Mouse (Mus musculus): ENCODE data around the gene Asb11. TPM values are rescaled to one million over a fixed set of nuclear protein-coding genes. Genes with fewer than 3 reads are reported as not detected.

The Asb11 gene
- polyA plus RNA-seq, 1 experiment from 2014 or later, result 0.08 TPM

DNA sequence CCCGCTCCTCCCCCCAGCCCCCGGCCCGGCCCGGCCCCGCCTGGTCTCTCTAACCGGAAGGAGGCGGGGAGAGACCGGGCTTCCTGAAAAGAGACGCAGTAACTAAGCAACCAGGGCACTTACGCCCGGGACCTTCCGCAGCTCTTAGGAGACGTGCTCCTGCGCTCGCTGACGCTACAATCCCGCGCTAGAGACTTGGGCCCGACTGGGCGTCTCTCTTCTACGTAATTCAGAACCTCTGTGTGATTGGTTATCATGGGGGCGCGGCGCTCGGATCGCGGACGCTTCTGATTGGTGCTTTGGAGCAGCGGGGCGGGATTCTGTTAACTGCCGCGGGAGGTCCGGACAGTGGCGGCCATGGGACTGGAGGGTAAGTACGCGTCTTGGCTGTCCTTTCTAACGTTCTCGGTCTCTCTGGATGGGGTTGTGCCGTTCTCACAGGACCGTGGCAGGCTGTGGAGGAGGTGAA lies 17.3 kb upstream of the Asb11 start, which contains the start of gene Piga:
TSS of gene Piga (plus strand) at position 317 of the 469 bp plus-strand sequence.
- 14% methylated on average over 40 of the region's 40 CpGs for WGBS (ENCODE audit: insufficient replicate concordance)
- Histone ChIP-seq H3K4me1 (ENCODE audit: control insufficient read depth, low read depth, low read length) (peaks cover 9% of the 10 kb centered on the region), H3K9me3 (replicated peaks; ENCODE audit: control insufficient read depth, low read length) (no peaks in the 10 kb centered on the region), H3K27me3 (ENCODE audit: control insufficient read depth, insufficient read depth, low read depth, low read length) (no peaks in the 10 kb centered on the region), H3K36me3 (ENCODE audit: control insufficient read depth, insufficient read depth) (no peaks in the 10 kb centered on the region; the same call in 1 of the 2 replicates), H3K4me3 (ENCODE audit: low read depth, low read length) (peak within 1 kb of the TSS; percentile 71), H3K27ac (ENCODE audit: low read length) (peak within 1 kb of the TSS; percentile 75), H3K4me2 (ENCODE audit: low read depth, low read length) (peak within 1 kb of the TSS; percentile 65), H3K9ac (ENCODE audit: low read depth, low read length) (peak within 1 kb of the TSS; percentile 71)
- peak; percentile 96 for ATAC-seq (ENCODE audit: low read depth)

DNA sequence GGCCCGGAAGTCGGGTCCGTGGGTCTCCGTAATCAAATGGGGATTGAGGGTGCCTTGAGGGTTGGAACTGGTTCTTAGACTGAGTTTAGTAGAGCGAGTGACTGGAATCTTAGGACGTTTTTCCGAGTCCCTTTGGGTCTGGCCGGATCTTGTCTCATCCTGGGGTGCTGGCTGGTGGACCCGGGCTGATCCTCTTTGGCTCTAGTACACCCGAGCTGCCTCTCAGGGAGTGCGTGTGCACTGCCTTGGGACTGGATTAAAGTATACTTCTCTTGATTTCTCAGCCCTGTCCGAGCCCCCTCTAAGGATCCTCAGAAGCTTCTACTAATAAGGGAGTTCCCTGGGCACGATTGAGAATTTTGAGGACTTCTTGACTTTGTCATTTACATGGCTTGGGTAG lies 16.8 kb upstream of the Asb11 start:
- WGBS (ENCODE audit: insufficient replicate concordance), result 17% methylated on average over 13 of the region's 13 CpGs
- Histone ChIP-seq H3K4me1 (ENCODE audit: control insufficient read depth, low read depth, low read length) (peaks cover 9% of the 10 kb centered on the region), H3K4me3 (ENCODE audit: low read depth, low read length) (peak overlapping the region; percentile 71), H3K36me3 (ENCODE audit: control insufficient read depth, insufficient read depth) (no peaks in the 10 kb centered on the region; the same call in 1 of the 2 replicates), H3K27me3 (ENCODE audit: control insufficient read depth, insufficient read depth, low read depth, low read length) (no peaks in the 10 kb centered on the region), H3K9ac (ENCODE audit: low read depth, low read length) (peak overlapping the region; percentile 71), H3K9me3 (replicated peaks; ENCODE audit: control insufficient read depth, low read length) (no peaks in the 10 kb centered on the region), H3K27ac (ENCODE audit: low read length) (peak overlapping the region; percentile 61), H3K4me2 (ENCODE audit: low read depth, low read length) (peak overlapping the region; percentile 65)
- ATAC-seq (ENCODE audit: low read depth), result peak; percentile 6; the same call in 1 of the 2 replicates

DNA sequence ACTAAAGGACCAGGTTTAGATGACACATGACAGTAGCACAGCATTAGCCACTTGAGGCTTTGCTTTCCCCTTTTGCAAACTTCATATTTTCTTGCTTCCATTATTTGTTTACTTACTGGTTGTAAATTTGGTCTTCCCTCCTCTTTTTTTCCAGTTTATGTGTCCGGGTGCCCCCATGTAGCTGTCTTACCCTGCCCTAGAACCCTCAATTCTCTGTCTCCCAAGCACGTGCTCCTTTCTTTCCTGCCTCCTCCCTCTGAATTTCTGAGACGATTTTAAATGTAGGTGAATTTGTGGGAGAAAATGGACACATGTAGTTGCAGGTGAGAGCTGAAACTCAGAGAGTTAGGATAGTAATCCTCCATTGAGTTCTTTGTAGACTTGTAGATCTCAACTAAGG lies 16.3 kb upstream of the Asb11 start:
- Histone ChIP-seq H3K36me3 (ENCODE audit: control insufficient read depth, insufficient read depth) (no peaks in the 10 kb centered on the region; the same call in 1 of the 2 replicates), H3K27me3 (ENCODE audit: control insufficient read depth, insufficient read depth, low read depth, low read length) (no peaks in the 10 kb centered on the region), H3K9ac (ENCODE audit: low read depth, low read length) (peak overlapping the region; percentile 71), H3K9me3 (replicated peaks; ENCODE audit: control insufficient read depth, low read length) (no peaks in the 10 kb centered on the region), H3K4me2 (ENCODE audit: low read depth, low read length) (peak overlapping the region; percentile 65), H3K4me1 (ENCODE audit: control insufficient read depth, low read depth, low read length) (peaks cover 11% of the 10 kb centered on the region), H3K4me3 (ENCODE audit: low read depth, low read length) (peak overlapping the region; percentile 71), H3K27ac (ENCODE audit: low read length) (no peak overlapping the region)
- ATAC-seq (ENCODE audit: low read depth), result no peak
- WGBS (ENCODE audit: insufficient replicate concordance), result 24% methylated on average over 3 of the region's 3 CpGs

DNA sequence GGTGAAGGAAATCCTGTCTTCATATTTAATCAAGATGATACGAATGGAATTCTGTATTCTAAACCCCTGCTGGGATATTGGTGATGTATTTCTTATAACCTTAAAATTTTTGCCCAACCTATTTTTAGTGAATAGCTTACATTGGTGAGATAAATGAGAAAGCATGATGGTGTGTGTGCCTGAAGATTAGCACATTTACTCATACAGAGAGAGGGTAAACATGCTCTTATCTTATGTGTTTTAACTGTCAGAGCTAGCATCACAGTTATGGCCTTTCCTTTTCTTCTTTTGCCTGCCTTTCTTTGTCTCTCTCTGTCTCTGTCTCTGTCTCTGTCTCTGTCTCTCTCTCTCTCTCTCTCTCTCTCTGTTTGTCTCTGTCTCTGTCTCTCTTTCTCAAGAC lies 12.0 kb upstream of the Asb11 start:
- H3K4me3 ChIP-seq (ENCODE audit: low read depth, low read length), result 0 out of 2 replicates have a peak overlapping the region, but pooled peaks have one; percentile 17
- H3K36me3 ChIP-seq (ENCODE audit: control insufficient read depth, insufficient read depth), result peaks cover 3% of the 10 kb centered on the region
- peak overlapping the region; percentile 39; the same call in 1 of the 2 replicates for H3K4me2 ChIP-seq (ENCODE audit: low read depth, low read length)

DNA sequence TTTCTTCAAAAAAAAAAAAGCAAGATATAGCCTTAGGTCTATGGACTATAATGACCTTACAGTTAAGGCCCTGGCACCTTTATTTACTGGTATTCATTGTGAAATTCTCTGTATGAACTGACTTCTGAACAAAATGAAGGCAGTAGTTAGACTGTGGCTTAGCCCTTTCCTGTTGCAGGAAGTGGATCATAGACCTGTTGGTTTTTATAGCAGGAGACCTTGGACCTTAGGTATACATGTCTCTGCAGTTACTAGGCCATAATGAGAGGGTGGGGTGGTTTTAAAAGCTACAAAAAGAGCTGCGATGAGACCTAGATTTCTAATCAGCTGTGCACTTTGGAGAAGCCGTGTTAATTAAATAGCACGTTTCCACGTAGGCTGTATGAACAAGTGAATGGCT lies 9.5 kb upstream of the Asb11 start:
- no peak overlapping the region for H3K4me3 ChIP-seq (ENCODE audit: low read depth, low read length)
- no peak for ATAC-seq (ENCODE audit: low read depth)
- H3K27ac ChIP-seq (ENCODE audit: low read length), result no peak overlapping the region
- peaks cover 7% of the 10 kb centered on the region for H3K4me1 ChIP-seq (ENCODE audit: control insufficient read depth, low read depth, low read length)
- H3K4me2 ChIP-seq (ENCODE audit: low read depth, low read length), result no peak overlapping the region
- H3K36me3 ChIP-seq (ENCODE audit: control insufficient read depth, insufficient read depth), result peaks cover 6% of the 10 kb centered on the region
- 70% methylated on average over 4 of the region's 4 CpGs for WGBS (ENCODE audit: insufficient replicate concordance)
- H3K9me3 ChIP-seq (replicated peaks; ENCODE audit: control insufficient read depth, low read length), result no peaks in the 10 kb centered on the region
- no peaks in the 10 kb centered on the region for H3K27me3 ChIP-seq (ENCODE audit: control insufficient read depth, insufficient read depth, low read depth, low read length)
- no peak overlapping the region for H3K9ac ChIP-seq (ENCODE audit: low read depth, low read length)

More for the DNA sequence above, 12.0 kb upstream of the Asb11 start:
- no peaks in the 10 kb centered on the region for H3K27me3 ChIP-seq (ENCODE audit: control insufficient read depth, insufficient read depth, low read depth, low read length)
- H3K27ac ChIP-seq (ENCODE audit: low read length), result peak overlapping the region; percentile 78
- H3K9ac ChIP-seq (ENCODE audit: low read depth, low read length), result no peak overlapping the region
- H3K4me1 ChIP-seq (ENCODE audit: control insufficient read depth, low read depth, low read length), result peaks cover 13% of the 10 kb centered on the region
- WGBS (ENCODE audit: insufficient replicate concordance), result 24% methylated on average over 1 of the region's 1 CpGs
- no peaks in the 10 kb centered on the region for H3K9me3 ChIP-seq (replicated peaks; ENCODE audit: control insufficient read depth, low read length)
- ATAC-seq (ENCODE audit: low read depth), result peak; percentile 83

DNA sequence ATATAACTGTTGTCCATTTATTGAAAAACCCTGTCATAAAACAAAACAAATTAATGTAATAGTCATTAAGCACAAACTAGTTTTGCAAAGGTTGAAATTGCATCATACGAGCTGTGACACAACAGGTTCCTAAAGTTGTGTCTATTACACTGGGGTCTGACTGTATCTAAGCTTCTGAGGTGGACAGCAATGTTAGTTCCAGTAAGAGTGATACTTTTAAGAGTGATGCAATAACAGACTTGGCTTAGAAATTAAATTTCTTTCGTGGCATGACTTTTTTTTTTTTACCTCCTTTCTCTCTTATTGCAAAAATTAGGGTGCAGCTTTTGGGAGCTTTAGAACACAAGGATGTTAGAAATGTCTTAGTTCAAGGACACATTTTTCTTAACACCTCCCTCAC lies 8.6 kb upstream of the Asb11 start:
- Histone ChIP-seq H3K4me1 (ENCODE audit: control insufficient read depth, low read depth, low read length) (peaks cover 7% of the 10 kb centered on the region), H3K27ac (ENCODE audit: low read length) (no peak overlapping the region), H3K9me3 (replicated peaks; ENCODE audit: control insufficient read depth, low read length) (no peaks in the 10 kb centered on the region), H3K27me3 (ENCODE audit: control insufficient read depth, insufficient read depth, low read depth, low read length) (no peaks in the 10 kb centered on the region), H3K9ac (ENCODE audit: low read depth, low read length) (no peak overlapping the region), H3K36me3 (ENCODE audit: control insufficient read depth, insufficient read depth) (peaks cover 6% of the 10 kb centered on the region), H3K4me2 (ENCODE audit: low read depth, low read length) (no peak overlapping the region), H3K4me3 (ENCODE audit: low read depth, low read length) (no peak overlapping the region)
- WGBS (ENCODE audit: insufficient replicate concordance), result 74% methylated on average over 2 of the region's 2 CpGs
- no peak for ATAC-seq (ENCODE audit: low read depth)

GRCm38 (mm10) chrX:164430621-164431020 lies 6.2 kb upstream of the Asb11 start:
- Histone ChIP-seq H3K9me3 (replicated peaks; ENCODE audit: control insufficient read depth, low read length) (no peaks in the 10 kb centered on the region), H3K4me3 (ENCODE audit: low read depth, low read length) (no peak overlapping the region), H3K4me1 (ENCODE audit: control insufficient read depth, low read depth, low read length) (peaks cover 4% of the 10 kb centered on the region), H3K4me2 (ENCODE audit: low read depth, low read length) (no peak overlapping the region), H3K36me3 (ENCODE audit: control insufficient read depth, insufficient read depth) (peaks cover 6% of the 10 kb centered on the region), H3K27me3 (ENCODE audit: control insufficient read depth, insufficient read depth, low read depth, low read length) (no peaks in the 10 kb centered on the region), H3K27ac (ENCODE audit: low read length) (no peak overlapping the region), H3K9ac (ENCODE audit: low read depth, low read length) (no peak overlapping the region)
- 59% methylated on average over 6 of the region's 6 CpGs for WGBS (ENCODE audit: insufficient replicate concordance)
- ATAC-seq (ENCODE audit: low read depth), result no peak; the same call in 1 of the 2 replicates

DNA sequence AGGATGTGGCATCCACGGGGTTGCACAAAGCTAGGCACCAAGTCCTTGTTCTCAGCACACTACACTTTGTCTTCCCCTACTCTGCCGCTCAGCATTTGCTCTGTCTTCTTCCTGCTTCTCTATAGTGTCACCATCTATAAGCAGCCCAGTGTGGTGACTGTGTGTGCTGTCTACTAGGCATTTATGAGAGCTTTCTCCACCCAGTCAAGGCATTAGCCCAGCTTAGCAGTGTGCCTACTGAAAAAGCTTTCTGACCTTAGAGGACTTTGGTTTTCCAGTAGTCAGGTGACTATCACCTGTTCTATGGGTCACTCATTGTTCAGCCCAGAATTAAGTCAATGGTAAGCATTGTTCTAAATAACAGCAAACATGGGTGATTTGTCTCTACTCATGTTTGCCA lies 5.7 kb upstream of the Asb11 start:
- no peaks in the 10 kb centered on the region for H3K9me3 ChIP-seq (replicated peaks; ENCODE audit: control insufficient read depth, low read length)
- H3K4me1 ChIP-seq (ENCODE audit: control insufficient read depth, low read depth, low read length), result peaks cover 3% of the 10 kb centered on the region
- H3K27ac ChIP-seq (ENCODE audit: low read length), result no peak overlapping the region
- no peak overlapping the region for H3K4me2 ChIP-seq (ENCODE audit: low read depth, low read length)
- WGBS (ENCODE audit: insufficient replicate concordance), result 65% methylated on average over 2 of the region's 2 CpGs
- no peak overlapping the region for H3K9ac ChIP-seq (ENCODE audit: low read depth, low read length)
- H3K36me3 ChIP-seq (ENCODE audit: control insufficient read depth, insufficient read depth), result peaks cover 6% of the 10 kb centered on the region
- no peak overlapping the region for H3K4me3 ChIP-seq (ENCODE audit: low read depth, low read length)
- ATAC-seq (ENCODE audit: low read depth), result 0 out of 2 replicates have a peak, but pooled peaks have one; percentile 13
- H3K27me3 ChIP-seq (ENCODE audit: control insufficient read depth, insufficient read depth, low read depth, low read length), result no peaks in the 10 kb centered on the region

DNA sequence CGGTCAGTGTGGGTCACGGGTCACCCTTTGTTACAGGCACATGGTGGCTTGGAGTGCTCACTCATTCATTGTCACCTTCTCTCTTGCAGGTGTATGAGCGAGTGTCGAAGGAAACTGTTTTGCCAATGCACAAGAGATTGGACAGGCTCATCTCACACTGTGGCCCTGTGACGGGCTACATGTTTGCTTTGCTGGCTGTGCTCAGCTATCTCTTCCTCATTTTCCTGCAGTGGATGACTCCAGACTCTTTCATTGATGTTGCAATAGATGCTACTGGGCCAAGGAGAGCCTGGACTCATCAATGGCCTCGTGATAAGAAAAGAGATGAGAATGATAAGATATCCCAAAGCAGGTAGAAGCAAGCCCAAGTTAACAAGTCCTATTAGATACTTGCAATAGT lies 5.3 kb upstream of the Asb11 start:
- Histone ChIP-seq H3K4me1 (ENCODE audit: control insufficient read depth, low read depth, low read length) (peaks cover 3% of the 10 kb centered on the region), H3K9me3 (replicated peaks; ENCODE audit: control insufficient read depth, low read length) (no peaks in the 10 kb centered on the region), H3K36me3 (ENCODE audit: control insufficient read depth, insufficient read depth) (peaks cover 6% of the 10 kb centered on the region), H3K4me2 (ENCODE audit: low read depth, low read length) (no peak overlapping the region), H3K27ac (ENCODE audit: low read length) (no peak overlapping the region), H3K4me3 (ENCODE audit: low read depth, low read length) (no peak overlapping the region), H3K9ac (ENCODE audit: low read depth, low read length) (no peak overlapping the region), H3K27me3 (ENCODE audit: control insufficient read depth, insufficient read depth, low read depth, low read length) (no peaks in the 10 kb centered on the region)
- WGBS (ENCODE audit: insufficient replicate concordance), result 66% methylated on average over 6 of the region's 6 CpGs
- ATAC-seq (ENCODE audit: low read depth), result no peak
